Mouse (Mus musculus): ENCODE measurements around the gene Zswim8.

DNA sequence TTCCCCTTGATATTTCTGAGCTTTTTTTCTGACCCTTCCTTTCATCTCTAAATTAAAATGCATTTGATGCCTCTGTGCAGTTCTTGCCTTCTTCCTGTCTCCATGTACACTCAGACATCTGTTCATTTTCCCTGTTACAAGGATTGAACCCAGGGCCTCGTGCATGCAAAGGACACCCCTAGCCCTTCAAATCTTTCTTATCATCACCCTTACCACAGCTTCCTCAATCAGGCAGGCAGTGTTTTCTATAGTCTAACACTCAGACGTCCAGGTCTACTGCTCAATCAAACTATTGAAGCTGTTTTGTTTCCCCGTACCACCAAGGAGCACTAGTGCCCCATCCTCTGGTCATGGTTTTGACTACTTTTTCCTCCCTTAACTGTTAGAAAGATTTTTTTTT, 46.4 kb downstream of the Zswim8 start:
- no peak for TF ChIP-seq CTCF (conservative IDR thresholded peaks at IDR 0.05; ENCODE audit: insufficient read depth, insufficient read length, low read depth, low read length)
- TF ChIP-seq POLR2A (IDR thresholded peaks at IDR 0.05; ENCODE audit: low read depth, low read length) = no peak
